Mouse (Mus musculus) MEL (cell line): ENCODE measurements around the gene Galnt15. TPM values are rescaled to one million over a fixed set of nuclear protein-coding genes. Genes with fewer than 3 reads are reported as not detected.
"Not testable (repeated sequence)": the region's sequence is repeated elsewhere in the genome, so short reads cannot be mapped to it uniquely, and the experiment has no call there.

Experiments used
- DNase-seq: peaks from one replicate; pipeline ENCODE4 v3.0.0; 2011; ENCODE audit warnings: low read depth, low spot score
- H3K27ac ChIP-seq: 2 replicates; pipeline ENCODE4 v1.5.1; 2012; ENCODE audit warnings: low read depth, mild to moderate bottlenecking, control low read depth, low read length, moderate library complexity; ENCODE audit not compliant: control insufficient read depth
- H3K27me3 ChIP-seq, 2 experiments: fragments of 150-350 bp in 1 of 2; sonication (generic) in 1 of 2; 2 replicates each; pipeline ENCODE4 v1.6.1; 2012; ENCODE audit warnings: low read length in 2 of 2, mild to moderate bottlenecking in 2 of 2, improper control_type of control experiment in 1 of 2, moderate library complexity in 1 of 2; ENCODE audit not compliant: insufficient read depth in 2 of 2, control insufficient read depth in 1 of 2
- H3K36me3 ChIP-seq, 2 experiments: 2 replicates each; pipeline ENCODE4 v1.6.1; 2012 to 2014; ENCODE audit warnings: low read length in 2 of 2, improper control_type of control experiment in 1 of 2, inconsistent platforms in 1 of 2, mild to moderate bottlenecking in 1 of 2; ENCODE audit not compliant: insufficient read depth in 2 of 2, control insufficient read depth in 1 of 2
- H3K4me1 ChIP-seq, 2 experiments: fragments of 150-350 bp in 1 of 2; sonication (generic) in 1 of 2; 2 replicates each; pipeline ENCODE4 v1.6.1; 2012; ENCODE audit warnings: low read length in 2 of 2, improper control_type of control experiment in 1 of 2, mild to moderate bottlenecking in 1 of 2; ENCODE audit not compliant: insufficient read depth in 2 of 2, control insufficient read depth in 1 of 2
- H3K4me3 ChIP-seq, 2 experiments: fragments of 150-350 bp in 1 of 2; sonication (generic) in 1 of 2; 2 replicates each; pipeline ENCODE4 v1.5.1; 2012; ENCODE audit warnings: low read depth in 2 of 2, low read length in 2 of 2, mild to moderate bottlenecking in 2 of 2, moderate library complexity in 2 of 2, control low read depth in 1 of 2, improper control_type of control experiment in 1 of 2; ENCODE audit not compliant: control insufficient read depth in 1 of 2, insufficient read depth in 1 of 2
- H3K79me2 ChIP-seq: 2 replicates; pipeline ENCODE4 v1.6.1; 2012; ENCODE audit warnings: mild to moderate bottlenecking, low read length, moderate library complexity; ENCODE audit not compliant: control insufficient read depth, poor library complexity, insufficient read depth
- H3K9ac ChIP-seq: 2 replicates; pipeline ENCODE4 v1.6.1; 2012; ENCODE audit warnings: low read depth, mild to moderate bottlenecking, control low read depth, low read length, moderate library complexity; ENCODE audit not compliant: control insufficient read depth, poor library complexity, severe bottlenecking
- H3K9me3 ChIP-seq: fragments of 150-350 bp; sonication (generic); replicated peaks from 2 replicates; pipeline ENCODE4 v1.6.1; 2012; ENCODE audit warnings: mild to moderate bottlenecking, low read length, improper control_type of control experiment, moderate library complexity; ENCODE audit not compliant: insufficient read depth
- CHD1 ChIP-seq: IDR thresholded peaks from 2 replicates; pipeline ENCODE4 v1.6.1; 2012; ENCODE audit warnings: low read depth, mild to moderate bottlenecking, inconsistent platforms, low read length, improper control_type of control experiment
- CTCF ChIP-seq, 3 experiments: IDR thresholded peaks in 2 of 3; conservative IDR thresholded peaks in 1 of 3; 2 replicates each; pipeline ENCODE4 v1.5.1; 2011 to 2012; ENCODE audit warnings: low read length in 3 of 3, low read depth in 2 of 3, mild to moderate bottlenecking in 2 of 3, improper control_type of control experiment in 1 of 3, inconsistent platforms in 1 of 3, mixed read lengths in 1 of 3, moderate library complexity in 1 of 3; ENCODE audit not compliant: control insufficient read depth in 1 of 3, insufficient read depth in 1 of 3, poor library complexity in 1 of 3, severe bottlenecking in 1 of 3
- E2F4 ChIP-seq: IDR thresholded peaks from 2 replicates; pipeline ENCODE4 v1.6.1; 2011; ENCODE audit warnings: low read depth, low read length, improper control_type of control experiment, borderline replicate concordance
- EP300 ChIP-seq, 2 experiments: IDR thresholded peaks; 2 replicates each; pipeline ENCODE4 v1.6.1; 2011; ENCODE audit warnings: improper control_type of control experiment in 2 of 2, low read length in 2 of 2, low read depth in 1 of 2, mild to moderate bottlenecking in 1 of 2
- ETS1 ChIP-seq: IDR thresholded peaks from 2 replicates; pipeline ENCODE4 v1.6.1; 2012; ENCODE audit warnings: low read depth, mild to moderate bottlenecking, inconsistent platforms, low read length, improper control_type of control experiment, moderate library complexity
- MAX ChIP-seq: IDR thresholded peaks from 2 replicates; pipeline ENCODE4 v1.6.1; 2011; ENCODE audit warnings: low read length, improper control_type of control experiment
- MEF2A ChIP-seq: IDR thresholded peaks from 2 replicates; pipeline ENCODE4 v1.6.1; 2014; ENCODE audit warnings: low read depth, mild to moderate bottlenecking, inconsistent platforms, low read length, improper control_type of control experiment; ENCODE audit not compliant: poor library complexity, insufficient replicate concordance, severe bottlenecking; ENCODE audit errors: extremely low read depth
- MXI1 ChIP-seq: IDR thresholded peaks from 2 replicates; pipeline ENCODE4 v1.6.1; 2011; ENCODE audit warnings: mild to moderate bottlenecking, low read depth, low read length, improper control_type of control experiment
- MYB ChIP-seq: IDR thresholded peaks from 2 replicates; pipeline ENCODE4 v1.6.1; 2011; ENCODE audit warnings: mild to moderate bottlenecking, low read depth, low read length, improper control_type of control experiment
- MYC ChIP-seq: IDR thresholded peaks from 2 replicates; pipeline ENCODE4 v1.6.1; 2011; ENCODE audit warnings: low read depth, mild to moderate bottlenecking, low read length, improper control_type of control experiment, moderate library complexity
- NRF1 ChIP-seq: IDR thresholded peaks from 2 replicates; pipeline ENCODE4 v1.6.1; 2014; ENCODE audit warnings: low read depth, mild to moderate bottlenecking, inconsistent platforms, low read length, improper control_type of control experiment, moderate library complexity; ENCODE audit not compliant: poor library complexity, insufficient read depth, severe bottlenecking
- POLR2AphosphoS2 ChIP-seq: IDR thresholded peaks from 2 replicates; pipeline ENCODE4 v1.6.1; 2011; ENCODE audit warnings: low read length, improper control_type of control experiment
- POLR2AphosphoS5 ChIP-seq: IDR thresholded peaks from 2 replicates; pipeline ENCODE4 v1.6.1; 2012; ENCODE audit warnings: low read depth, borderline replicate concordance, mild to moderate bottlenecking, inconsistent platforms, low read length, moderate library complexity, mixed read lengths
- SIN3A ChIP-seq: IDR thresholded peaks from 2 replicates; pipeline ENCODE4 v1.6.1; 2012; ENCODE audit warnings: low read length, improper control_type of control experiment, inconsistent platforms
- SMC3 ChIP-seq: IDR thresholded peaks from 2 replicates; pipeline ENCODE4 v1.6.1; 2011; ENCODE audit warnings: low read depth, low read length, improper control_type of control experiment
- TBP ChIP-seq: IDR thresholded peaks from 2 replicates; pipeline ENCODE4 v1.8.0; 2011; ENCODE audit warnings: low read depth, low read length, improper control_type of control experiment
- UBTF ChIP-seq: IDR thresholded peaks from 2 replicates; pipeline ENCODE4 v1.6.1; 2012; ENCODE audit warnings: low read depth, mild to moderate bottlenecking, inconsistent platforms, low read length, improper control_type of control experiment, moderate library complexity, borderline replicate concordance; ENCODE audit not compliant: insufficient read depth
- USF1 ChIP-seq: IDR thresholded peaks from 2 replicates; pipeline ENCODE4 v1.6.1; 2014; ENCODE audit warnings: low read depth, mild to moderate bottlenecking, inconsistent platforms, low read length, improper control_type of control experiment, moderate library complexity
- USF2 ChIP-seq, 2 experiments: IDR thresholded peaks; 2 replicates each; pipeline ENCODE4 v1.6.1; 2011 to 2012; ENCODE audit warnings: improper control_type of control experiment in 2 of 2, low read length in 2 of 2, borderline replicate concordance in 1 of 2, inconsistent platforms in 1 of 2, low read depth in 1 of 2, mild to moderate bottlenecking in 1 of 2; ENCODE audit not compliant: insufficient read depth in 1 of 2
- ZKSCAN1 ChIP-seq: IDR thresholded peaks from 2 replicates; pipeline ENCODE4 v1.6.1; 2012; ENCODE audit warnings: low read depth, mild to moderate bottlenecking, inconsistent platforms, low read length, improper control_type of control experiment, moderate library complexity
- ZMIZ1 ChIP-seq: IDR thresholded peaks from 2 replicates; pipeline ENCODE4 v1.6.1; 2012; ENCODE audit warnings: low read depth, mild to moderate bottlenecking, inconsistent platforms, low read length, improper control_type of control experiment, moderate library complexity
- ZNF384 ChIP-seq: IDR thresholded peaks from 2 replicates; pipeline ENCODE4 v1.6.1; 2012; ENCODE audit warnings: low read depth, mild to moderate bottlenecking, inconsistent platforms, low read length, improper control_type of control experiment
- polyA plus RNA-seq, 2 experiments: library from polyadenylated mRNA; stranded (reverse) in 1 of 2; unstranded in 1 of 2; fragments of >175 nt in 1 of 2; fragments of >200 nt in 1 of 2; gene quantifications; 2 replicates each; pipeline versions ENCODE4 v1.2.1 to v1.2.4; 2012; ENCODE audit warnings: low replicate concordance in 2 of 2, low read depth in 1 of 2; ENCODE audit not compliant: insufficient read length in 2 of 2, insufficient read depth in 1 of 2, missing spikeins in 1 of 2
- total RNA-seq: library from RNA; depleted of rRNA; stranded (reverse); fragments of 300-350 nt; gene quantifications from 2 replicates; pipeline ENCODE4 v1.2.3, GENCODE M21; 2012

The Galnt15 gene
- total and polyA plus RNA-seq, 3 experiments: 0.04 to 0.15 TPM; not detected in 1

GRCm38 (mm10) chr14:32086226-32086625 is 57.4 kb downstream of the Galnt15 start:
- peak; percentile 83 for DNase-seq
- peaks cover 39% of the 10 kb centered on the region for H3K79me2 ChIP-seq
- H3K36me3 ChIP-seq: peaks cover 0 to 20% of the 10 kb centered on the region in 2 experiments; a peak in 2 of 4 replicates
- H3K27ac ChIP-seq: peak overlapping the region; percentile 96
- peaks cover 0 to 9% of the 10 kb centered on the region in 2 experiments; a peak in 2 of 4 replicates for H3K4me1 ChIP-seq
- H3K4me3 ChIP-seq: peak overlapping the region; percentile 80 to 82
- no peak; the same call in 1 of the 2 replicates for TF ChIP-seq SIN3A
- no peak for TF ChIP-seq EP300 (IDR thresholded peaks at IDR 0.05; ENCODE audit: low read depth in 1 of 2, low read length in 2 of 2)
- TF ChIP-seq TBP: peak; percentile 68; the same call in 1 of the 2 replicates
- TF ChIP-seq MXI1: peak; percentile 93
- TF ChIP-seq MYC: peak; percentile 90
- no peak for TF ChIP-seq ETS1
- 0 out of 2 replicates have a peak, but pooled peaks have one; percentile 40 for TF ChIP-seq E2F4
- peak; percentile 98 for TF ChIP-seq CHD1
- TF ChIP-seq ZMIZ1: 0 out of 2 replicates have a peak, but pooled peaks have one; percentile 46
- peak; percentile 71 for TF ChIP-seq MAX
- H3K9me3 ChIP-seq: no peaks in the 10 kb centered on the region
- H3K9ac ChIP-seq: peak overlapping the region; percentile 89
- H3K27me3 ChIP-seq: no peaks in the 10 kb centered on the region

GRCm38 (mm10) chr14:32087584-32088248 is 58.9 kb downstream of the Galnt15 start:
- not testable (repeated sequence) for H3K27me3 ChIP-seq, H3K9me3 ChIP-seq, H3K4me1 ChIP-seq, H3K27ac ChIP-seq
- peak; percentile 19 for DNase-seq
- peaks cover 3 to 20% of the 10 kb centered on the region in 2 experiments for H3K36me3 ChIP-seq
- peak overlapping the region; percentile 80 to 82; a peak in 2 of 4 replicates for H3K4me3 ChIP-seq
- peaks cover 39% of the 10 kb centered on the region for H3K79me2 ChIP-seq
- TF ChIP-seq CTCF (IDR thresholded peaks at IDR 0.05 in 2 of 3, conservative IDR thresholded peaks at IDR 0.05 in 1 of 3; ENCODE audit: control insufficient read depth in 1 of 3, insufficient read depth in 1 of 3, low read depth in 2 of 3, low read length in 3 of 3, poor library complexity in 1 of 3, severe bottlenecking in 1 of 3) (peak in 1 of 3 experiments; percentile 9; a peak in 1 of 6 replicates), ZNF384 (peak; percentile 84), TBP (peak; percentile 41)
- H3K9ac ChIP-seq: peak overlapping the region; percentile 89; the same call in 1 of the 2 replicates

- H3K4me3 ChIP-seq: no peak overlapping the region
- H3K27ac ChIP-seq: no peak overlapping the region
- H3K36me3 ChIP-seq: peaks cover 10 to 14% of the 10 kb centered on the region in 2 experiments
- peaks cover 25% of the 10 kb centered on the region for H3K79me2 ChIP-seq
- no peak overlapping the region for H3K9ac ChIP-seq
- no peaks in the 10 kb centered on the region for H3K27me3 ChIP-seq
- peaks cover 0 to 9% of the 10 kb centered on the region in 2 experiments; a peak in 2 of 4 replicates for H3K4me1 ChIP-seq
- TF ChIP-seq NRF1 (no peak), POLR2AphosphoS5 (no peak), UBTF (no peak), E2F4 (no peak), USF2 (IDR thresholded peaks at IDR 0.05; ENCODE audit: borderline replicate concordance in 1 of 2, insufficient read depth in 1 of 2, low read depth in 1 of 2, low read length in 2 of 2) (no peak), POLR2AphosphoS2 (no peak), MXI1 (no peak), USF1 (no peak), MYB (no peak), MEF2A (no peak), CHD1 (no peak), SMC3 (no peak), MAX (no peak), TBP (no peak), ZKSCAN1 (no peak)
- TF ChIP-seq, all 39 proteins: peak for 0
- no peaks in the 10 kb centered on the region for H3K9me3 ChIP-seq
- no peak for DNase-seq
These were observed 62.3 kb downstream of the Galnt15 start for GRCm38 (mm10) chr14:32091124-32091523.
